Mouse (Mus musculus): ENCODE results near the gene Adgrv1. TPM values are rescaled to one million over a fixed set of nuclear protein-coding genes. Genes with fewer than 3 reads are reported as not detected.

Adgrv1 gene
- polyA plus RNA-seq, 2 experiments, result 0.55 to 0.96 TPM

DNA sequence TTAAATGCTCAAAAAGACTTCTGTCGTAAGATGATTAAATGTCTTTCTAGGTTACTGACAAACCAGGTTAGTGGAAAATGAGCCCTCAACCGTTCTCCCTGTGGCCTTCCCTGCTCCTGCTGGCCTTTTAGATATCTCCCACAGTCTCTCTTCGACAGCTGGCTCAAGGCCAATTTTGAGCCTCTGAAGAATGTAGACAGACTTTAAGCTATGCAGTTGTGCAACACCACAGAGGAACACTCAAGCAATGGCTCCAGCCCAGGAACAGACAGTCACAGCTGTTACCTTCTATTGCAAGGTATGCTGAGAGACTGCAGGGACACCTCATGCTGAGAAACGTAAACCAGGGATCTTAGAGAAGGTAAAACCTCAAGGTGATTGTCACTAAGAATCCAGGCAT lies 529.2 kb downstream of the Adgrv1 start:
- 52% methylated on average over 4 of the region's 4 CpGs for WGBS
- Histone ChIP-seq H3K27me3 (ENCODE audit: control insufficient read depth, insufficient read depth, low read length) (no peaks in the 10 kb centered on the region), H3K27ac (replicated peaks; ENCODE audit: low read depth, low read length) (no peak overlapping the region), H3K36me3 (ENCODE audit: control insufficient read depth, insufficient read depth, low read length) (no peaks in the 10 kb centered on the region), H3K4me2 (replicated peaks; ENCODE audit: low read depth, low read length, severe bottlenecking) (no peak overlapping the region), H3K4me1 (ENCODE audit: control insufficient read depth, insufficient read depth, low read length) (peaks cover 2% of the 10 kb centered on the region), H3K4me3 (replicated peaks; ENCODE audit: low read length) (no peak overlapping the region), H3K9me3 (ENCODE audit: control insufficient read depth, low read length) (no peaks in the 10 kb centered on the region), H3K9ac (ENCODE audit: low read depth, low read length, severe bottlenecking) (no peak overlapping the region)
- no peak for TF ChIP-seq POLR2A (IDR thresholded peaks at IDR 0.05; ENCODE audit: borderline replicate concordance, extremely low read depth, insufficient read depth, insufficient read length)
- DNase-seq (ENCODE audit: low spot score) (peak; percentile 31), ATAC-seq (ENCODE audit: low FRiP score, low read depth) (peak; percentile 69; the same call in 1 of the 2 replicates)

DNA sequence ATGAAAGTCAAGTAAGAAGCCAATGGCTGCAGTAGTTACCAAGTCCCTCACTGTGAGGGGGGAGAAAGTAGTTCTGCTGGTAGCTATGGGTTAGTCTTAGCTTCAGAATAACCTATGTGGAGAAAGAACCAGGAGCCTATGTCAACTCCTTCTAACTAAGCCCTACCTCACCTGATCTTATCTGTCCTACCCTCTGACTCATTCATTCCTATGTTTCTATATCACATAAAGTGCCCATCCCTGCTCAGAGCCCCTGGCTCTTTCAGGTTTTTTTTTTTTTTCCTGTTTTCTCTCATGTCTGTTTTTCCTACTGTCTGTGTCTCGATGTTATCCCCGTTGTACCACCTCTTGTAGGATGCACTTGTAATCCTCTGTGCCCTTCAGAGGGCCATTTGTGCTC lies 536.5 kb downstream of the Adgrv1 start:
- Histone ChIP-seq H3K9ac (ENCODE audit: low read depth, low read length, severe bottlenecking) (no peak overlapping the region), H3K9me3 (ENCODE audit: control insufficient read depth, low read length) (no peaks in the 10 kb centered on the region), H3K27ac (replicated peaks; ENCODE audit: low read depth, low read length) (no peak overlapping the region), H3K4me3 (replicated peaks; ENCODE audit: low read length) (no peak overlapping the region), H3K4me2 (replicated peaks; ENCODE audit: low read depth, low read length, severe bottlenecking) (no peak overlapping the region), H3K27me3 (ENCODE audit: control insufficient read depth, insufficient read depth, low read length) (no peaks in the 10 kb centered on the region), H3K4me1 (ENCODE audit: control insufficient read depth, insufficient read depth, low read length) (no peaks in the 10 kb centered on the region), H3K36me3 (ENCODE audit: control insufficient read depth, insufficient read depth, low read length) (no peaks in the 10 kb centered on the region)
- no peak for TF ChIP-seq POLR2A (IDR thresholded peaks at IDR 0.05; ENCODE audit: borderline replicate concordance, extremely low read depth, insufficient read depth, insufficient read length)
- 86% methylated on average over 2 of the region's 2 CpGs for WGBS
- DNase-seq (ENCODE audit: low spot score) (no peak), ATAC-seq (ENCODE audit: low FRiP score, low read depth) (no peak)

- Histone ChIP-seq H3K27ac (replicated peaks; ENCODE audit: low read depth, low read length) (no peak overlapping the region), H3K4me2 (replicated peaks; ENCODE audit: low read depth, low read length, severe bottlenecking) (no peak overlapping the region), H3K4me1 (ENCODE audit: control insufficient read depth, insufficient read depth, low read length) (no peaks in the 10 kb centered on the region), H3K4me3 (replicated peaks; ENCODE audit: low read length) (no peak overlapping the region), H3K27me3 (ENCODE audit: control insufficient read depth, insufficient read depth, low read length) (no peaks in the 10 kb centered on the region), H3K9me3 (ENCODE audit: control insufficient read depth, low read length) (no peaks in the 10 kb centered on the region), H3K36me3 (ENCODE audit: control insufficient read depth, insufficient read depth, low read length) (no peaks in the 10 kb centered on the region), H3K9ac (ENCODE audit: low read depth, low read length, severe bottlenecking) (no peak overlapping the region)
- no peak for ATAC-seq (ENCODE audit: low FRiP score, low read depth)
- 87% methylated on average over 6 of the region's 6 CpGs for WGBS
- DNase-seq (ENCODE audit: low spot score), result no peak
- TF ChIP-seq POLR2A (IDR thresholded peaks at IDR 0.05; ENCODE audit: borderline replicate concordance, extremely low read depth, insufficient read depth, insufficient read length), result no peak
These were observed 538.4 kb downstream of the Adgrv1 start for GRCm38 (mm10) chr13:81094513-81094912.

GRCm38 (mm10) chr13:81090051-81090836 lies 542.7 kb downstream of the Adgrv1 start:
- H3K27ac ChIP-seq (replicated peaks; ENCODE audit: low read depth, low read length), result no peak overlapping the region
- no peak overlapping the region for H3K9ac ChIP-seq (ENCODE audit: low read depth, low read length, severe bottlenecking)
- no peaks in the 10 kb centered on the region for H3K36me3 ChIP-seq (ENCODE audit: control insufficient read depth, insufficient read depth, low read length)
- H3K4me2 ChIP-seq (replicated peaks; ENCODE audit: low read depth, low read length, severe bottlenecking), result no peak overlapping the region
- no peaks in the 10 kb centered on the region for H3K27me3 ChIP-seq (ENCODE audit: control insufficient read depth, insufficient read depth, low read length)
- H3K4me1 ChIP-seq (ENCODE audit: control insufficient read depth, insufficient read depth, low read length), result no peaks in the 10 kb centered on the region
- 93% methylated on average over 1 of the region's 1 CpGs for WGBS
- DNase-seq (ENCODE audit: low spot score) (no peak), ATAC-seq (ENCODE audit: low FRiP score, low read depth) (no peak)
- TF ChIP-seq POLR2A (IDR thresholded peaks at IDR 0.05; ENCODE audit: borderline replicate concordance, extremely low read depth, insufficient read depth, insufficient read length), result no peak
- no peak overlapping the region for H3K4me3 ChIP-seq (replicated peaks; ENCODE audit: low read length)
- H3K9me3 ChIP-seq (ENCODE audit: control insufficient read depth, low read length), result no peaks in the 10 kb centered on the region

GRCm38 (mm10) chr13:81086969-81087682 lies 545.8 kb downstream of the Adgrv1 start:
- Histone ChIP-seq H3K36me3 (ENCODE audit: control insufficient read depth, insufficient read depth, low read length) (no peaks in the 10 kb centered on the region), H3K4me1 (ENCODE audit: control insufficient read depth, insufficient read depth, low read length) (no peaks in the 10 kb centered on the region), H3K27me3 (ENCODE audit: control insufficient read depth, insufficient read depth, low read length) (no peaks in the 10 kb centered on the region), H3K4me2 (replicated peaks; ENCODE audit: low read depth, low read length, severe bottlenecking) (no peak overlapping the region), H3K27ac (replicated peaks; ENCODE audit: low read depth, low read length) (no peak overlapping the region), H3K9me3 (ENCODE audit: control insufficient read depth, low read length) (no peaks in the 10 kb centered on the region), H3K4me3 (replicated peaks; ENCODE audit: low read length) (no peak overlapping the region), H3K9ac (ENCODE audit: low read depth, low read length, severe bottlenecking) (no peak overlapping the region)
- no peak for ATAC-seq (ENCODE audit: low FRiP score, low read depth)
- DNase-seq (ENCODE audit: low spot score), result no peak
- WGBS, result 67% methylated on average over 2 of the region's 2 CpGs
- TF ChIP-seq POLR2A (IDR thresholded peaks at IDR 0.05; ENCODE audit: borderline replicate concordance, extremely low read depth, insufficient read depth, insufficient read length), result no peak
